Mouse (Mus musculus): ENCODE measurements around the gene Hapln4. TPM values are rescaled to one million over a fixed set of nuclear protein-coding genes. Genes with fewer than 3 reads are reported as not detected.

Hapln4 gene
- polyA plus RNA-seq, 2 experiments = 0.23 to 0.41 TPM

GRCm38 (mm10) chr8:70130066-70130465 lies 46.8 kb downstream of the Hapln4 start:
- WGBS = 80% methylated on average over 3 of the region's 3 CpGs
- TF ChIP-seq POLR2A (IDR thresholded peaks at IDR 0.05; ENCODE audit: borderline replicate concordance, extremely low read depth, insufficient read depth, insufficient read length) = no peak

GRCm38 (mm10) chr8:70131166-70131883 lies 48.1 kb downstream of the Hapln4 start, which contains the start of gene Nr2c2ap:
Gene Nr2c2ap, plus strand, starts transcription at chr8:70131333.
- peaks cover 41% of the 10 kb centered on the region for H3K36me3 ChIP-seq (ENCODE audit: control insufficient read depth, insufficient read depth, low read length)
- 0 out of 2 replicates have a peak, but pooled peaks cover 6% of the 10 kb centered on the region for H3K4me1 ChIP-seq (ENCODE audit: control insufficient read depth, insufficient read depth, low read length)
- H3K9me3 ChIP-seq (ENCODE audit: control insufficient read depth, low read length) = no peaks in the 10 kb centered on the region
- H3K27me3 ChIP-seq (ENCODE audit: control insufficient read depth, insufficient read depth, low read length) = no peaks in the 10 kb centered on the region
- peak within 1 kb of the TSS; percentile 61 for H3K9ac ChIP-seq (ENCODE audit: low read depth, low read length, severe bottlenecking)
- peak; percentile 36; the same call in 1 of the 2 replicates for TF ChIP-seq POLR2A (IDR thresholded peaks at IDR 0.05; ENCODE audit: borderline replicate concordance, extremely low read depth, insufficient read depth, insufficient read length)
- peak within 1 kb of the TSS; percentile 82 for H3K4me2 ChIP-seq (replicated peaks; ENCODE audit: low read depth, low read length, severe bottlenecking)
- DNase-seq (ENCODE audit: low spot score) = peak; percentile 90
- peak; percentile 88 for ATAC-seq (ENCODE audit: low FRiP score, low read depth)
- H3K4me3 ChIP-seq (replicated peaks; ENCODE audit: low read length) = peak within 1 kb of the TSS; percentile 73
- WGBS = 1% methylated on average over 35 of the region's 37 CpGs
- H3K27ac ChIP-seq (replicated peaks; ENCODE audit: low read depth, low read length) = no peak within 1 kb of the TSS

More at GRCm38 (mm10) chr8:70130066-70130465, 46.8 kb downstream of the Hapln4 start:
- no peaks in the 10 kb centered on the region for H3K9me3 ChIP-seq (ENCODE audit: control insufficient read depth, low read length)
- no peaks in the 10 kb centered on the region for H3K27me3 ChIP-seq (ENCODE audit: control insufficient read depth, insufficient read depth, low read length)
- ATAC-seq (ENCODE audit: low FRiP score, low read depth) = no peak
- peak overlapping the region; percentile 19; the same call in 1 of the 2 replicates for H3K27ac ChIP-seq (replicated peaks; ENCODE audit: low read depth, low read length)
- no peak for DNase-seq (ENCODE audit: low spot score)
- peaks cover 29% of the 10 kb centered on the region for H3K36me3 ChIP-seq (ENCODE audit: control insufficient read depth, insufficient read depth, low read length)
- no peak overlapping the region for H3K4me3 ChIP-seq (replicated peaks; ENCODE audit: low read length)
- H3K4me1 ChIP-seq (ENCODE audit: control insufficient read depth, insufficient read depth, low read length) = 0 out of 2 replicates have a peak, but pooled peaks cover 6% of the 10 kb centered on the region
- no peak overlapping the region for H3K4me2 ChIP-seq (replicated peaks; ENCODE audit: low read depth, low read length, severe bottlenecking)
- H3K9ac ChIP-seq (ENCODE audit: low read depth, low read length, severe bottlenecking) = no peak overlapping the region

- peaks cover 12% of the 10 kb centered on the region for H3K4me1 ChIP-seq (ENCODE audit: control insufficient read depth, insufficient read depth, low read length)
- H3K36me3 ChIP-seq (ENCODE audit: control insufficient read depth, insufficient read depth, low read length) = peaks cover 46% of the 10 kb centered on the region
- no peak overlapping the region for H3K4me2 ChIP-seq (replicated peaks; ENCODE audit: low read depth, low read length, severe bottlenecking)
- no peaks in the 10 kb centered on the region for H3K9me3 ChIP-seq (ENCODE audit: control insufficient read depth, low read length)
- 92% methylated on average over 4 of the region's 5 CpGs for WGBS
- DNase-seq (ENCODE audit: low spot score) = no peak
- H3K27ac ChIP-seq (replicated peaks; ENCODE audit: low read depth, low read length) = no peak overlapping the region
- H3K9ac ChIP-seq (ENCODE audit: low read depth, low read length, severe bottlenecking) = no peak overlapping the region
- no peak for TF ChIP-seq POLR2A (IDR thresholded peaks at IDR 0.05; ENCODE audit: borderline replicate concordance, extremely low read depth, insufficient read depth, insufficient read length)
- no peaks in the 10 kb centered on the region for H3K27me3 ChIP-seq (ENCODE audit: control insufficient read depth, insufficient read depth, low read length)
- H3K4me3 ChIP-seq (replicated peaks; ENCODE audit: low read length) = no peak overlapping the region
- no peak for ATAC-seq (ENCODE audit: low FRiP score, low read depth)
These were observed 50.8 kb downstream of the Hapln4 start for GRCm38 (mm10) chr8:70134086-70134485.

GRCm38 (mm10) chr8:70134931-70135330 lies 51.7 kb downstream of the Hapln4 start:
- H3K27me3 ChIP-seq (ENCODE audit: control insufficient read depth, insufficient read depth, low read length) = no peaks in the 10 kb centered on the region
- no peak for DNase-seq (ENCODE audit: low spot score)
- no peaks in the 10 kb centered on the region for H3K9me3 ChIP-seq (ENCODE audit: control insufficient read depth, low read length)
- H3K27ac ChIP-seq (replicated peaks; ENCODE audit: low read depth, low read length) = no peak overlapping the region
- no peak for ATAC-seq (ENCODE audit: low FRiP score, low read depth)
- no peak overlapping the region for H3K4me3 ChIP-seq (replicated peaks; ENCODE audit: low read length)
- no peak overlapping the region for H3K9ac ChIP-seq (ENCODE audit: low read depth, low read length, severe bottlenecking)
- peaks cover 46% of the 10 kb centered on the region for H3K36me3 ChIP-seq (ENCODE audit: control insufficient read depth, insufficient read depth, low read length)
- 96% methylated on average over 9 of the region's 9 CpGs for WGBS
- peaks cover 12% of the 10 kb centered on the region for H3K4me1 ChIP-seq (ENCODE audit: control insufficient read depth, insufficient read depth, low read length)
- no peak for TF ChIP-seq POLR2A (IDR thresholded peaks at IDR 0.05; ENCODE audit: borderline replicate concordance, extremely low read depth, insufficient read depth, insufficient read length)
- H3K4me2 ChIP-seq (replicated peaks; ENCODE audit: low read depth, low read length, severe bottlenecking) = no peak overlapping the region

GRCm38 (mm10) chr8:70136591-70136990 lies 53.3 kb downstream of the Hapln4 start:
- Histone ChIP-seq H3K27ac (replicated peaks; ENCODE audit: low read depth, low read length) (no peak overlapping the region), H3K27me3 (ENCODE audit: control insufficient read depth, insufficient read depth, low read length) (no peaks in the 10 kb centered on the region), H3K4me1 (ENCODE audit: control insufficient read depth, insufficient read depth, low read length) (peaks cover 16% of the 10 kb centered on the region), H3K9ac (ENCODE audit: low read depth, low read length, severe bottlenecking) (no peak overlapping the region), H3K36me3 (ENCODE audit: control insufficient read depth, insufficient read depth, low read length) (peaks cover 46% of the 10 kb centered on the region), H3K4me2 (replicated peaks; ENCODE audit: low read depth, low read length, severe bottlenecking) (no peak overlapping the region), H3K9me3 (ENCODE audit: control insufficient read depth, low read length) (no peaks in the 10 kb centered on the region), H3K4me3 (replicated peaks; ENCODE audit: low read length) (no peak overlapping the region)
- no peak for DNase-seq (ENCODE audit: low spot score)
- whole genome bisulfite sequencing = 81% methylated on average over 4 of the region's 4 CpGs
- TF ChIP-seq POLR2A (IDR thresholded peaks at IDR 0.05; ENCODE audit: borderline replicate concordance, extremely low read depth, insufficient read depth, insufficient read length) = no peak
- ATAC-seq (ENCODE audit: low FRiP score, low read depth) = no peak

Measured in limb, embryonic 14.5 days (tissue).